Mouse (Mus musculus) hindbrain, embryonic 16.5 days (tissue): ENCODE data around the gene Cela2a. TPM values are rescaled to one million over a fixed set of nuclear protein-coding genes. Genes with fewer than 3 reads are reported as not detected.

Experiments used
- ATAC-seq: fragments of 200-750 bp; cut with Nextera tagmentation; 2 replicates; pipeline ENCODE4 v1.8.0; 2017; ENCODE audit warnings: moderate TSS enrichment, moderate library complexity
- H3K27ac ChIP-seq: fragments of 300-500 bp; sonication (generic); 2 replicates; pipeline ENCODE4 v1.5.1; 2014; ENCODE audit warnings: low read depth, mild to moderate bottlenecking, control low read depth, low read length, moderate library complexity
- H3K27me3 ChIP-seq: fragments of 300-500 bp; sonication (generic); replicated peaks from 2 replicates; pipeline ENCODE4 v1.6.1; 2014; ENCODE audit warnings: low read length; ENCODE audit not compliant: control insufficient read depth, insufficient read depth
- H3K36me3 ChIP-seq: fragments of 300-500 bp; sonication (generic); 2 replicates; pipeline ENCODE4 v1.6.1; 2014; ENCODE audit warnings: mild to moderate bottlenecking, low read length, moderate library complexity, mixed read lengths; ENCODE audit not compliant: control insufficient read depth, insufficient read depth
- H3K4me1 ChIP-seq: fragments of 300-500 bp; sonication (generic); 2 replicates; pipeline ENCODE4 v1.6.1; 2014; ENCODE audit warnings: low read depth, low read length; ENCODE audit not compliant: control insufficient read depth, insufficient read depth
- H3K4me2 ChIP-seq: fragments of 300-500 bp; sonication (generic); 2 replicates; pipeline ENCODE4 v1.6.1; 2014; ENCODE audit warnings: mild to moderate bottlenecking, low read length, control low read depth, moderate library complexity
- H3K4me3 ChIP-seq: fragments of 300-500 bp; sonication (generic); 2 replicates; pipeline ENCODE4 v1.5.1; 2014; ENCODE audit warnings: mild to moderate bottlenecking, low read length, control low read depth, moderate library complexity
- H3K9ac ChIP-seq: fragments of 300-500 bp; sonication (generic); 2 replicates; pipeline ENCODE4 v1.6.1; 2014; ENCODE audit warnings: low read depth, mild to moderate bottlenecking, control low read depth, low read length, moderate library complexity
- H3K9me3 ChIP-seq: fragments of 300-500 bp; sonication (generic); 2 replicates; pipeline ENCODE4 v1.6.1; 2014; ENCODE audit warnings: mild to moderate bottlenecking, low read length, moderate library complexity; ENCODE audit not compliant: control insufficient read depth
- WGBS: fragments of 180-500 bp; shearing (Covaris S2); extraction: QIAGEN DNeasy Blood & Tissue Kit; methylation state at CpG from one replicate; pipeline ENCODE4 v1.1.7; 2014; 5-methylcytosine and 5-hydroxymethylcytosine counted together
- polyA plus RNA-seq: library from polyadenylated mRNA; unstranded; fragments of >200 nt; fragmentation: Nextera tagmentation; extraction: Ambion mirVana; gene quantifications from 2 replicates; pipeline ENCODE4 v1.2.1, GENCODE M21; 2015

The Cela2a gene
- polyA plus RNA-seq, 1 experiment from 2014 or later = not detected

DNA sequence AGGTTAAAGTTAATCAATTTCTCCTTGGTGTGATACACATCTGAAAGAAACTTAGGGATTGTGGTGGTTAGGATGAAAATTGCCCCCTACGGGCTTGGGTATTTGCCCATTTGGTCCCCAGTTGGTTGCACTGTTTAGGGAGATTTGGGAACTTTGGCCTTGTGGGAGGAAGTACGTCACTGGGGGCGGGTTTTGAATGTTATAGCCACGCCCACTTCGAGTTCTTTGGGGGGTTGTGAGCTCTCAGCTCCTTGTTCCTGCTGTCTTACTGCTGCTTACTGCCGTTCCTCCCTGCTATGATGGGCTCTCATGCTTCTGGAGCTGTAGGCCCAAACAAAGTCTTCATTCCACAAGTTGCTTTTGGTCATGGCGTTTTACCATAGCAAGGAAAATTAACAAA, 5.4 kb upstream of the Cela2a start:
- Histone ChIP-seq H3K4me2 (no peak overlapping the region), H3K4me1 (no peaks in the 10 kb centered on the region), H3K27me3 (no peaks in the 10 kb centered on the region), H3K36me3 (no peaks in the 10 kb centered on the region), H3K27ac (no peak overlapping the region), H3K9ac (no peak overlapping the region), H3K4me3 (no peak overlapping the region), H3K9me3 (no peaks in the 10 kb centered on the region)
- no peak for ATAC-seq
- 80% methylated on average over 7 of the region's 7 CpGs for WGBS

GRCm38 (mm10) chr4:141830381-141830780, 4.4 kb upstream of the Cela2a start:
- Histone ChIP-seq H3K4me3 (no peak overlapping the region), H3K36me3 (no peaks in the 10 kb centered on the region), H3K9ac (no peak overlapping the region; the same call in 1 of the 2 replicates), H3K9me3 (no peaks in the 10 kb centered on the region), H3K27me3 (no peaks in the 10 kb centered on the region), H3K4me1 (no peaks in the 10 kb centered on the region), H3K4me2 (no peak overlapping the region), H3K27ac (no peak overlapping the region)
- no peak for ATAC-seq
- 57% methylated on average over 11 of the region's 11 CpGs for WGBS

- WGBS = 76% methylated on average over 4 of the region's 4 CpGs
- H3K27me3 ChIP-seq = no peaks in the 10 kb centered on the region
Observed at GRCm38 (mm10) chr4:141828177-141828576, 2.2 kb upstream of the Cela2a start.

GRCm38 (mm10) chr4:141827401-141827800, 1.4 kb upstream of the Cela2a start:
- H3K27ac ChIP-seq = no peak overlapping the region
- no peak overlapping the region for H3K4me2 ChIP-seq
- no peaks in the 10 kb centered on the region for H3K9me3 ChIP-seq
- 98% methylated on average over 2 of the region's 2 CpGs for WGBS
- H3K27me3 ChIP-seq = no peaks in the 10 kb centered on the region
- ATAC-seq = no peak
- H3K36me3 ChIP-seq = no peaks in the 10 kb centered on the region
- H3K4me1 ChIP-seq = no peaks in the 10 kb centered on the region
- no peak overlapping the region for H3K4me3 ChIP-seq
- no peak overlapping the region for H3K9ac ChIP-seq

More at GRCm38 (mm10) chr4:141828177-141828576, 2.2 kb upstream of the Cela2a start:
- H3K9me3 ChIP-seq = no peaks in the 10 kb centered on the region
- H3K9ac ChIP-seq = no peak overlapping the region
- no peak overlapping the region for H3K4me2 ChIP-seq
- ATAC-seq = no peak
- H3K36me3 ChIP-seq = no peaks in the 10 kb centered on the region
- H3K4me1 ChIP-seq = no peaks in the 10 kb centered on the region
- no peak overlapping the region for H3K4me3 ChIP-seq
- H3K27ac ChIP-seq = no peak overlapping the region

GRCm38 (mm10) chr4:141822979-141823378, 3.0 kb downstream of the Cela2a start:
- Histone ChIP-seq H3K9me3 (no peaks in the 10 kb centered on the region), H3K9ac (no peak overlapping the region), H3K4me3 (no peak overlapping the region), H3K27ac (no peak overlapping the region), H3K36me3 (no peaks in the 10 kb centered on the region), H3K4me2 (no peak overlapping the region), H3K27me3 (no peaks in the 10 kb centered on the region), H3K4me1 (no peaks in the 10 kb centered on the region)
- ATAC-seq = no peak
- 61% methylated on average over 3 of the region's 3 CpGs for WGBS

DNA sequence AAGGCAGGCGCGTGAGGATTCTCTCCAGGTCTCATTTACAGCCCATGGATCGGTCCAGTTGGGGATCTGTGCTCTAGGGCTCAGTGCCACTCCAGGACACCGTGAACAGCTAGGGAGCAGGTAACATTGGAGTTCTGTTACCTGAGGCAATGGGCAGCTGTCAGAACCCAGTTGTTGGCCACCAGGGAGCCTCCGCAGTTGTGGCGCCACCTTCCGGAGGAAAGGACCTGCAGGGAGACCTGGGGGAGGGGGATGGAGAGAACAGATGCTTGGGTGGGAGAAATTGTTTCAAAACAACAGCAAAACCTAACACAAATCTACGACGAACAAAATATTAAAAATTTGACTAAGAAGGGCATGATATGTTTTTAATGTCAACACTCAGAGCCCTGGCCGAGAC, 3.9 kb downstream of the Cela2a start:
- H3K9ac ChIP-seq = no peak overlapping the region
- ATAC-seq = no peak
- no peaks in the 10 kb centered on the region for H3K9me3 ChIP-seq
- no peak overlapping the region for H3K27ac ChIP-seq
- H3K36me3 ChIP-seq = no peaks in the 10 kb centered on the region
- 78% methylated on average over 10 of the region's 10 CpGs for WGBS
- no peaks in the 10 kb centered on the region for H3K27me3 ChIP-seq
- no peak overlapping the region for H3K4me2 ChIP-seq
- no peaks in the 10 kb centered on the region for H3K4me1 ChIP-seq
- no peak overlapping the region for H3K4me3 ChIP-seq

DNA sequence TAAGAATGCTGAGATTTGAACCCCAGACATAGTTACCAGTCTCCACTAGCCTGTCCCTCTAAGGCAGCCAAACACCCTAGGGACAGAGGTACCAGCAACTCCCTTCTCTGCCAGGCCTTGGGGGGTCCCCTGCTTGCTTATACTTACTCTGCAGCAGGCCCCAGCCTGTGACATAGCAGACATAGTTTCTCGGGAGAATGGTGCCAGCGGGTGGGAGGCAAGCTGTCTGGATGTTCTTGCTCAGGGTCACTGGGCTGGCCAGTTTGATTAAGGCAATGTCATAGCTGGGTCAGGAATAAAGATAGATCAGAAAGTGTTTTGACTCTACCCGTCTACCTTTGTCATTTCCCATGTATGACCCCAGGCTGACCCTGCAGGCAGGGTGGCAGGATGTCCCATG, 4.8 kb downstream of the Cela2a start:
- no peaks in the 10 kb centered on the region for H3K27me3 ChIP-seq
- no peak overlapping the region for H3K9ac ChIP-seq
- no peak overlapping the region for H3K4me3 ChIP-seq
- ATAC-seq = no peak
- H3K4me1 ChIP-seq = no peaks in the 10 kb centered on the region
- no peak overlapping the region for H3K27ac ChIP-seq
- no peaks in the 10 kb centered on the region for H3K9me3 ChIP-seq
- H3K36me3 ChIP-seq = no peaks in the 10 kb centered on the region
- H3K4me2 ChIP-seq = no peak overlapping the region
- WGBS = 74% methylated on average over 3 of the region's 3 CpGs

DNA sequence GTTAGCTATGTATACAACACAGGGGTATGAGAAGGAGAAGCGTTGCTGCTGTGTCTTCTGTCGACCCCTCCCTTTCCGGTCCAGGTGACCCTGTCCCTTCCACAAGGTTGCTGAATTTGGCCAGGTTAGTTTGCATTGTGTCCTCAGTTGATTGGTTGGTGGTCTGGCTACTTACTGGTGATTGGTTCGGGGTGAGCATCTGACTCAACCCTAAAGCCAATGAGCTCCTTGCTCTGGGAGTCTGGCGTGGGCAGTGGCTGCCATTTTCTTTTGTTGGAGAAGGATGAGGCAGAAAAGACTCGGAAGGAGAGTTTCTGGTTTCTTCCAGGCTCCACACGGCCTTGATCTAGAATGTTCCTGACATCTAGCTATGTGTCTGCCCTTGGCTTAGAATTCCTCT, 6.6 kb downstream of the Cela2a start:
- Histone ChIP-seq H3K4me3 (no peak overlapping the region), H3K27ac (no peak overlapping the region), H3K9ac (no peak overlapping the region), H3K36me3 (no peaks in the 10 kb centered on the region; the same call in 1 of the 2 replicates), H3K9me3 (no peaks in the 10 kb centered on the region), H3K4me1 (no peaks in the 10 kb centered on the region), H3K4me2 (no peak overlapping the region), H3K27me3 (no peaks in the 10 kb centered on the region)
- WGBS = 88% methylated on average over 7 of the region's 7 CpGs
- no peak for ATAC-seq

DNA sequence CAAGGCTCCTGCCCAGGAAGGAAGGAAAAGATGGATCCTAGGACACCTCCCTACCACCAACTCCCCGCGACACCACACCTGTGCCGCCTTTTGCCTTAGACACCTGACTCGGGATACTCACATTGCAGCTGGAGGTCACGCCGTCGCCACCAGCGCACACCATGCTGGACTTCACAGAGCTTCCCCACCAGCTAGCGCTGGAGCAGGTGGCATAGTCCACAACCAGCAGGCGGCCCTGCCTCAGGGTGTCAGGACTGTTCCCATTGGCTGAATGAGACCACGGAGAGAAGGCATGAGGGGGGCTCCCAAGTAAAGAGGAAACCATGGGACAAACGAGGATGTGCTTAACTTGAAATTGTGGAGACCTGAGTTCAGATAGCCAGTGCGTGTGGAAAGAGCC, 7.1 kb downstream of the Cela2a start:
- WGBS = 91% methylated on average over 13 of the region's 13 CpGs
- no peak overlapping the region for H3K4me3 ChIP-seq
- no peak overlapping the region for H3K4me2 ChIP-seq

DNA sequence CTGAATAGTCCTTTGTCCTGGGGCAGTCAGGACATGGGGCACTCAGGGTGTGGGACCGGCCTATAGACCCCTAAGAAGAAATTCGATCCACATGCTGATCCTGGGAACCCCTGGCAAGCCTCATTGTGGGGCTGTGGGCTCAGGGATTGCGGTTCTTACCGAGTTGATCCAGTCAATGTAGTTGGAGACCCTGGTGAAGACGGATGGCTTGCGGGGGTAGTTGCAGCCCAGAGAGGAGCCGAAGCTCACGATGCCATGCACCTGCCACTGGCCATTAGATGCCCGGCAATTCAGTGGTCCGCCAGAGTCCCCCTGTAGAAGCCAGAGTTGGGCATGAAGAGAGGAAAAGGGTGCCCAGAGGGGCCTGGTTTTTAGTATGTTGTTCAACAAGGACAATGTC, 8.3 kb downstream of the Cela2a start:
- no peak for ATAC-seq
- H3K27me3 ChIP-seq = no peaks in the 10 kb centered on the region

More for the DNA sequence above, 7.1 kb downstream of the Cela2a start:
- Histone ChIP-seq H3K36me3 (peaks cover 3% of the 10 kb centered on the region; the same call in 1 of the 2 replicates), H3K9ac (no peak overlapping the region), H3K27me3 (no peaks in the 10 kb centered on the region), H3K27ac (no peak overlapping the region), H3K9me3 (no peaks in the 10 kb centered on the region), H3K4me1 (no peaks in the 10 kb centered on the region)
- no peak for ATAC-seq

More for the DNA sequence above, 8.3 kb downstream of the Cela2a start:
- H3K9ac ChIP-seq = no peak overlapping the region
- H3K4me1 ChIP-seq = no peaks in the 10 kb centered on the region
- 62% methylated on average over 10 of the region's 10 CpGs for WGBS
- peaks cover 12% of the 10 kb centered on the region for H3K36me3 ChIP-seq
- H3K4me2 ChIP-seq = no peak overlapping the region
- no peak overlapping the region for H3K27ac ChIP-seq
- H3K4me3 ChIP-seq = no peak overlapping the region
- H3K9me3 ChIP-seq = no peaks in the 10 kb centered on the region
